Mouse (Mus musculus) hindbrain, embryonic 16.5 days (tissue): ENCODE results near the gene Dpy19l2. TPM values are rescaled to one million over a fixed set of nuclear protein-coding genes. Genes with fewer than 3 reads are reported as not detected.

ENCODE experiments used
- ATAC-seq: fragments of 200-750 bp; cut with Nextera tagmentation; 2 replicates; pipeline ENCODE4 v1.8.0; 2017; ENCODE audit warnings: moderate TSS enrichment, moderate library complexity
- H3K27ac ChIP-seq: fragments of 300-500 bp; sonication (generic); 2 replicates; pipeline ENCODE4 v1.5.1; 2014; ENCODE audit warnings: low read depth, mild to moderate bottlenecking, control low read depth, low read length, moderate library complexity
- H3K27me3 ChIP-seq: fragments of 300-500 bp; sonication (generic); replicated peaks from 2 replicates; pipeline ENCODE4 v1.6.1; 2014; ENCODE audit warnings: low read length; ENCODE audit not compliant: control insufficient read depth, insufficient read depth
- H3K36me3 ChIP-seq: fragments of 300-500 bp; sonication (generic); 2 replicates; pipeline ENCODE4 v1.6.1; 2014; ENCODE audit warnings: mild to moderate bottlenecking, low read length, moderate library complexity, mixed read lengths; ENCODE audit not compliant: control insufficient read depth, insufficient read depth
- H3K4me1 ChIP-seq: fragments of 300-500 bp; sonication (generic); 2 replicates; pipeline ENCODE4 v1.6.1; 2014; ENCODE audit warnings: low read depth, low read length; ENCODE audit not compliant: control insufficient read depth, insufficient read depth
- H3K4me2 ChIP-seq: fragments of 300-500 bp; sonication (generic); 2 replicates; pipeline ENCODE4 v1.6.1; 2014; ENCODE audit warnings: mild to moderate bottlenecking, low read length, control low read depth, moderate library complexity
- H3K4me3 ChIP-seq: fragments of 300-500 bp; sonication (generic); 2 replicates; pipeline ENCODE4 v1.5.1; 2014; ENCODE audit warnings: mild to moderate bottlenecking, low read length, control low read depth, moderate library complexity
- H3K9ac ChIP-seq: fragments of 300-500 bp; sonication (generic); 2 replicates; pipeline ENCODE4 v1.6.1; 2014; ENCODE audit warnings: low read depth, mild to moderate bottlenecking, control low read depth, low read length, moderate library complexity
- H3K9me3 ChIP-seq: fragments of 300-500 bp; sonication (generic); 2 replicates; pipeline ENCODE4 v1.6.1; 2014; ENCODE audit warnings: mild to moderate bottlenecking, low read length, moderate library complexity; ENCODE audit not compliant: control insufficient read depth
- WGBS: fragments of 180-500 bp; shearing (Covaris S2); extraction: QIAGEN DNeasy Blood & Tissue Kit; methylation state at CpG from one replicate; pipeline ENCODE4 v1.1.7; 2014; 5-methylcytosine and 5-hydroxymethylcytosine counted together
- polyA plus RNA-seq: library from polyadenylated mRNA; unstranded; fragments of >200 nt; fragmentation: Nextera tagmentation; extraction: Ambion mirVana; gene quantifications from 2 replicates; pipeline ENCODE4 v1.2.1, GENCODE M21; 2015

Gene Dpy19l2
- polyA plus RNA-seq, 1 experiment from 2014 or later: 0.41 TPM

DNA sequence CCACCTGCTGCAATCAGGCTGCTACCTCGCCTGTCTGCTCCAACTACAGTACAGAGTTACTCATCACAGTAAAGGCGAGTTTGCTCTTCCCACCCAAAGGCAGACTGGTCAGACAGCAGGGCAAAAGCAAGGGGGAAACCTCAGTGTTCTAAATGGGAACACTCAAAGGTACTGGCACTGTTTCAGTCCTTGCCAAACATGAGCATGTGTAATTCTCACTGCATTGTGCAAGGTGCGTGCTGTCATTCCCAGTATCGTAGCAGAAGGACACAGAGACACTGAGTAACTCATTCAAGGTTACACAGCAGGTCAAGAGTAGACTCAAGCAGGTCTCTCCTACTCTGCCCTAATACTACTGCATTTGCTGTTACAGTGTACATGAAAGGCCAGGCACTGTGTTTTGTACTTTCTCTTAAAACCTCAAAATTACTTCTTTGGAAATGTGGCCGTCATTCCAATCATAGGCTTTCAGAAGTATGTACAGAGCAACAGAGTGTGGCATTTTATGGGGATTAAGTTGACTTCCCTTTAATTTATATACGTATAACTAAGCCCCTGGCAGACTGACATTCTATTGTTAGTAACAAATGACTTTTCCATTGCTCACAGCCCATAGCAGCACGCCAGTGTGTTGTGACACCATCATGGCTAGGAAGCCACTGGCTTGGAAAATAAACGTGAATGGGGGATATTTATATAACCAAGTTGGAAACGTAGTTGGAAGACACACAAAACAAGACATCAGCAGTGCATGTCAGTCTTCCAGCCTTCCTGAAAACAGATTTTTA lies 182.6 kb downstream of the Dpy19l2 start:
- no peak overlapping the region for H3K27ac ChIP-seq
- H3K4me3 ChIP-seq: no peak overlapping the region
- peaks cover 4% of the 10 kb centered on the region for H3K4me1 ChIP-seq
- no peak overlapping the region for H3K9ac ChIP-seq
- 77% methylated on average over 9 of the region's 9 CpGs for WGBS
- H3K4me2 ChIP-seq: no peak overlapping the region
- H3K27me3 ChIP-seq: no peaks in the 10 kb centered on the region
- H3K36me3 ChIP-seq: no peaks in the 10 kb centered on the region
- ATAC-seq: no peak
- no peaks in the 10 kb centered on the region for H3K9me3 ChIP-seq

DNA sequence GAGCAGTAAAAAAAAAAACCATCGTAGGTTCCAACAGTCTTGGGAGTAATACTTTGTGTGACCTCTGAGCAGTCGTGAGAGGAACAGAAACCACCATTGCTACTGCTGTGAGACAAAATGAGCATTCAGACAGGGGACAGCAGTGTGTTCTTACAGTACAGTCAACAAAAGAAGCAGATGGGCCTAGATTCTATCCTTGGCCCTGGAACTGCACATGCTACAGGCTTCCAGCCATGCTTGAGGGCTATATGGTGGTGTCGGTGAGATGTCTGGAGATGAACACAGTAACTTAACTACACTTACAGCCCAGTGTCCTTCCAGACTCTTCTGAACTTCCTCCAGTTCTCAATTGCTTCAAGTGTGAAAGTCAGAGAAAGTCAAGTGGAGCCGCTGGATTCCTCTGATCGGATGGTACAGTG lies 184.0 kb downstream of the Dpy19l2 start:
- no peak overlapping the region for H3K9ac ChIP-seq
- WGBS: 91% methylated on average over 5 of the region's 5 CpGs
- ATAC-seq: no peak

DNA sequence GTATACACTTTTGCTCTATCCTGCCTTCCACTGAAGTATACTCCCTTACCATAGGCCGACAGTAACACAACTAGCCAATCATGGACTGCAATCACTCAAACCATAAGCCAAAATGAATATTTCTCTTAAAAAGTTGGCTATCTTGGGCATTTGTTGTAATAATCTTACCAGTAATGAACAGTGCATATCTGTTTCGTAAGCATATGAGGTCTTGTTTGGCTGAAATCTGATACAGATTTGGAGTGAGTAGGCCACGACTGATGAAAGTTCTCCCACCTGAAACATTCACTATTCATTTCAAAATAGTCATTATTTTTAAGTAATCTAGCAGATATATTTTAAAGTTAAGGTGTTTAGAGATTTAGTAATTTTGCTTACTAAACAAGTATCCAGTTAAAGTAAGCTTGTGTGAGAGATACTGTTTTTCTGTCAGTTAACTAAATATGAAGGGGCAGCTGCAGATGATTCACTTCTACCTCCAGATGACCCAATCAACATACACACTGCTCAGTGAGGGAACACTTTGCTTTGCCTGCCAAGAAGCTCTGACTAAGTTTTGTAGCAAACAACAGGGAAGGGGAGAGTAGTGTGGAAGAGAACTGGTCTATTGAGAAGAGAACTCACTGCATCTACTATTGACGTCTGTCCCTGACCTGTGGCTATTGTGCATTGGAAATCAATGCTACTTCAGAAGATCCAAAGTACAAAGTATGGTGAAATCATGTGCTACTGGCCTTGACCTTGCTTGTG lies 184.5 kb downstream of the Dpy19l2 start:
- H3K27me3 ChIP-seq: no peaks in the 10 kb centered on the region
- H3K9me3 ChIP-seq: no peaks in the 10 kb centered on the region
- H3K27ac ChIP-seq: no peak overlapping the region
- no peak for ATAC-seq
- H3K4me3 ChIP-seq: no peak overlapping the region
- peaks cover 2% of the 10 kb centered on the region for H3K4me1 ChIP-seq
- WGBS: 85% methylated on average over 4 of the region's 4 CpGs
- H3K36me3 ChIP-seq: no peaks in the 10 kb centered on the region
- no peak overlapping the region for H3K4me2 ChIP-seq
- H3K9ac ChIP-seq: no peak overlapping the region

More for the DNA sequence above, 184.0 kb downstream of the Dpy19l2 start:
- Histone ChIP-seq H3K4me1 (peaks cover 4% of the 10 kb centered on the region), H3K4me3 (no peak overlapping the region), H3K36me3 (no peaks in the 10 kb centered on the region), H3K4me2 (no peak overlapping the region), H3K27ac (no peak overlapping the region), H3K27me3 (no peaks in the 10 kb centered on the region), H3K9me3 (no peaks in the 10 kb centered on the region)

DNA sequence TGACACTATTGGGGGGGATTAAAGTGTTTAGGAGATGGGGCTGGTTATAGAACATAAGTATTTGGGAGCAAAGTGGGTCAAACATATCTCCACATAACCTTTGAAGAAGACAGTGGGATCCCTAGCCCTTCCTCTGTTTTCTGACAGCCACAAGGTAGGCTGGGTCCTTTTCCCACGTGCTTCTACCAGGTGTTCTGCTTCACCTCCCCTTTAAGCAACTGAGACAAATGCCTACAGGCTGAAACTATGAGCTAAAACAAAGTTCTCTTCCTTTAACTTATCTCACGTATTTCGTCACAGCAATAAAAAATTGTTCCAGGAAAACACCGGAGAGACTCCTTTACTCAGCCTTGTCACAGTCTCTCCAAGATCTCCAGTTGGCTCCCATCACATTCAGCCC lies 187.2 kb downstream of the Dpy19l2 start:
- H3K4me3 ChIP-seq: no peak overlapping the region
- no peaks in the 10 kb centered on the region for H3K27me3 ChIP-seq
- H3K4me1 ChIP-seq: peaks cover 1% of the 10 kb centered on the region; the same call in 1 of the 2 replicates
- 89% methylated on average over 4 of the region's 4 CpGs for WGBS
- no peak overlapping the region for H3K4me2 ChIP-seq
- H3K36me3 ChIP-seq: no peaks in the 10 kb centered on the region
- H3K9ac ChIP-seq: no peak overlapping the region
- no peak for ATAC-seq
- no peaks in the 10 kb centered on the region for H3K9me3 ChIP-seq
- H3K27ac ChIP-seq: no peak overlapping the region

Other genes starting within 250 kb of the Dpy19l2 start
- 7.6 and 8.8 TPM in 2 replicates for gene Dpy19l1, start 193.2 kb downstream of the Dpy19l2 start, polyA plus RNA-seq
- not detected in 2 replicates for gene Cypt4, start 71.1 kb downstream of the Dpy19l2 start, polyA plus RNA-seq
- 0.78 and 1.2 TPM in 2 replicates for gene Tbx20, start 78.0 kb upstream of the Dpy19l2 start, polyA plus RNA-seq